Mouse (Mus musculus): ENCODE measurements around the gene Bcl9l.

The Bcl9l gene

DNA sequence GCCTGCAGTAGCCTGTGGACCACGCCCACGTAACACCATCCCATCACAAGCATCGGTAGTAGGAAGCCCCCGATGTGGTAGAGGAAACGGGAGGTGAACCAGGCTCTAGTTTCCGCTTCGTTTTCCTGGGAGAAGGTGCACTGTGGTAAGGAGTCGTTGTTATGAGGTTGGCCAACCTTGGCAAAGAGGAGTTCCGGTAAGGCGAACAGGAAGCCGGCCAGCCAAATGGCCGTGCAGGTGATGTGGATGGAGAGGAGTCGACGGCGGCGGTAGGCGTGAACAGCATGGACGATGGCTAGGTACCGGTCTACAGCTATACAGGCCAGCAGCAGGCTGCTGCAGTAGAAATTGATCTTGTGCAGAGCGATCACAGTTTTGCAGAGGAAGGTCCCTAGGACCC lies 31.0 kb downstream of the Bcl9l start:
- DNase-seq, result no peak

- DNase-seq, result no peak
Observed at GRCm38 (mm10) chr9:44514147-44514546, 31.5 kb downstream of the Bcl9l start.

DNA sequence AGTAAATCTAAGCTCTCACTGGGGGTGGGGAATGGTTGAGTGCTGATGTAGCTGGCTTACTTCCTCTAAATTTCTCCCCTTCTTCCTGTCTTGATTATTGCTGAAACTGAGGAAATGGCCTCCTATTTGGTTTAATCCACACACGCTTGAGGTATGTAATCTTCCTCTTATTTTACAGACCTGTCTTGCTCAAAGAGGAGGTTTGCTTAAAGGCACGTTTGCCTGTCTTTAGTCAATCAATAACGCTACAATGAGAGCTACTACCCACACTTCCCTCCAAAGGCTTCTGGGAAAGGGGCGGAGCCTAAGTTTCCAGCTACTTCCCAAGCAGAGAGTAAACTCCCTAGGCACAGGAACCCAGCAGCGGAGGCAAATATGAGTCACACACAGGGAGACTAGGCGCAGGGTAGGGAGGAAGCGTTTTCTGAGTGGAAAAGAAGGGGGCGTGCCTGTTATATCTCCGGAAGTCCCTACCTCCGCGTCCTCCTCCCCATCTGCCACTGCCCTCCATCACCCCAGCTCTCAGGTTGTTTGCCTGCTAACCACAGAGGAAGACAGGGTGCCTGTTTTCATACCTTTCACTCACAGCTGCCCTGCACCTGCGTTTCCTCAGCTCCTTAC lies 32.6 kb downstream of the Bcl9l start:
- no peak for DNase-seq

GRCm38 (mm10) chr9:44515891-44516290 lies 33.3 kb downstream of the Bcl9l start:
- no peak for DNase-seq

DNA sequence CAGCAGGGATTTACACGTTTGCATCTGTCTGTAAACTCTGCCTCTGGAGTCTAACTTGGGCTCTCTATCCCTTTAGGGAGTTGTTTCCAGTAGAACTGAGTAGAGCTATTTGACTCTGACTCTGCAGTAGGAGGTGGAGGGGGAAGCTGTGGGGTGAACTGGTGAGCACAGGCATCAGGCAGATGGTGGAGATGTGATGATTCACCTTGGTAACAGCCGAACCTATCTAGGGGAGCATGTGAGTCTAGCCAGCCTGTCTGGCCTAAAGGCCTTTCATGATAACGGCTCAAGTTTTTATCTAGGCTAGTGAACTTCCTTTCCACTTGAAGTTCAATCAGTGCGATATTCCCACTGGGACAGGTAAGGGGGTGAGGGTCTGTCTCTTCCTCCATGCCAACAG lies 34.7 kb downstream of the Bcl9l start:
- DNase-seq, result no peak

DNA sequence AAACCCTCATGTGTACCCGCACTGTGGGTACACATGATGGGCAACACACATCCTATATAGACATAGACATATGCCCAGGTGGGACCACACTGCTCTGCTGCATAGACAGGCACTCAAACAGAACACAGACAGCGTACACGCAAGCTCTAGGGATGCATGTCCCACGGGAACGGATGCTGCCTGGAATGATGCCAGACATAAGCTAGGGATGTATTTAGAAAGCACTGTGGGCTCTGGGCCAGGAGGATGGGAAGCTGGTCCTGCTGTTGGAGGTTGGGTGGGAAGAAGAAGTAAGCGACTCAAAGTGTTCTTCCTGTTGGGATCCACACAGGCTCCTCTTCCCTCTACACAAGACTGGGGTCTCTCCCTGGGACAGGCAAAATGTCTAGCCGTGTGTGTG lies 35.4 kb downstream of the Bcl9l start:
- no peak for DNase-seq

- no peak for DNase-seq
Observed at GRCm38 (mm10) chr9:44521927-44522326, 39.3 kb downstream of the Bcl9l start.

DNA sequence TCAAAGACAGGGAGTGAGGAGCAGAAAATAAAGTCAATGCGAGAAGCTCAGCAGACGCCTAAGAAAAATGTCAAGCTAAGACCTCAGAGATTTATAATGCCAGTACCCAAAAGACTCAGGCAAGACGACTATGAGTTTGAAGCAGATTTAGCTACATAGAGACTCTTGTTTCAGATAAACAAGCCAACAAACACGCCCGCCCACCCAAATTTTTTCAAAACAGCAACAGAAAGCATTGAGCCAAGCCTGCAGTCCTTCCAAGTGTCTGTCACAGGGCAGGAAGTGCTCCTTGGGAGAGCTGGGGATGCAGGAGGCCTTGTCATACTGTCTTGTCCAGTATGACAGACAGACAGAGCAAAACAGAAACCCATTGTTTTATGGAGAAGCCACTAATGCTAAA lies 41.1 kb downstream of the Bcl9l start:
- DNase-seq, result no peak

DNA sequence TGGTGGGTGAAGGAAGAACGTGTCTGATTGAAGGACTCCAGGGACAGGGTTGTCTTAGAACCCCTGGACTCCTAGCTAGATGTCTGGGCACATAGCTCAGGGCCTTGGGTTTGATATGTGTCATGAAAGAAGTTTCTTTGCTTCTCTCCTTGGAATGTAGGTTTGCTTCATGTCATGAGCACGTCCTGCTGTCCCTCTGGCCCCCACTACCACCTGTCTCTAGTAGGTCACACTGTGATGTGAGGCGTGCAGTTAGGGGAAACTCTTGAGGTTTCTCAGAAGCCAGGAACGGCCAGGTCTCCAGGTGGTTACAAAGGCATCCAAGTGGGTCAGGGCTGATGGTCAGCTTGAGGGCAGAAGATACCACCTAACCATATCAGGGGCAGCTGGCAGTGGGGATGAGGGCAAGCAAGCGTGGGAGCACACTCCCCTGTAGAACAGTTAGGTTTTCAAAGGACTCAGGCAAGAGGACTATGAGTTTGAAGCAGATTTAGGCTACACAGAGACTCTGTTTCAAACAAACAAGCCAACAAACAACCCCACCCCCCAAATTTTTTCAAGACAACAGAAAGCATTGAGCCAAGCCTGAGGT lies 41.7 kb downstream of the Bcl9l start:
- DNase-seq, result no peak

- DNase-seq, result no peak
Observed at GRCm38 (mm10) chr9:44525001-44525400, 42.4 kb downstream of the Bcl9l start.

DNA sequence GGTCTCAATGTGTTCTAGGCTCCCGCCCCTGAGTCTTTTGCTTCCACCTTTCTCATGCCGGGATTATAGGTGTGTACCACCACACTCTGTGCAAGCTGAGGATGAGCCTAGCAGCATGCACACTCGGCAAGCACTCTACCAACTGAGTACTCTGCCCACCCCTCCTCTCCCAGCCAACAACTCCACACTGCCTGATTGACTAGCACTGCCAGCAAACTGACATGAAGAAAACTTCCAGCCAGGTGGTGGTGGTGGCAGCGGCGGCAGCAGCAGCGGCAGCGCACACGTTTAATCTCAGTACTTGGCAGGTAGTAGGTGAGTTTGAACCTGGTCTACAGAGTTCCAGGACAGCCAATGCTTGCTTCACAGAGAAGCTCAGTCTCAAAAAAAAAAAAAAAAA lies 43.0 kb downstream of the Bcl9l start:
- no peak for DNase-seq

DNA sequence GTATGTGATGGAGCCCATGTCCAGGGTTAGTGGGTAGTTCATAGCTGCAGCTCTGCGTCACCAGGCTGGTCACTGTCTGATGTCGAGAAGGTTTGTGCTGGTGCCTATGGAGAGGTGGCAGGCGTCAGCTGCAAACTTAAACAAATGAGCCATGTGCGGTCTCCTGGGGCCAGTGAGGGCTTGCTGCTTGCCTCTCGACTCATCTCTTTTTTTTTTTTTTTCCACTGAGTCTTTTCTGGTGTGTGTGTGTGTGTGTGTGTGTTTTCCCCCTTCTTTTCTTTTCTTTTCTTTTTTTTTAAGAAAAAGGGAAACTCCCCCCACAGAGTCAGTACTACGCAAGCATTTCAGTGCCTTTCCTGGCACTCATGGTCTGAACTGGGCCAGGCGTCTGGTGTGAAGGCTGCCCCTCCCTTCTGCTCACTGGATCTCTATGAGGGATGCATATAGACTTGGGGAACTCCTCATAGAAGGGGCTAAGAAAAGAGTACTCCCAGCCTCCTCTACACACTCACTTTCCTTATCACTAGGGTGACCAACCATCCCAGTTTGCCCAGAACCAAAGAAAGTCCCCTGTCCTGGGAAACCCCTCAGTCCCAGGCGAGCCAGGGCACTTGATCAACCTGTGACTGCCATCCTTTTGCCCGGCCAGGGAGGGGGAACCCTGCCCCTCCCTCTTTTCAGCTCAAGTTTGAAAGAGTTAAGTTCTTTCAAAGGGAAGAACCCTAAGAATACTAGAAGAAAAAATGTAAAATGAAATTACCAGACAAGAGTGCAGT lies 43.9 kb downstream of the Bcl9l start:
- DNase-seq, result no peak

DNA sequence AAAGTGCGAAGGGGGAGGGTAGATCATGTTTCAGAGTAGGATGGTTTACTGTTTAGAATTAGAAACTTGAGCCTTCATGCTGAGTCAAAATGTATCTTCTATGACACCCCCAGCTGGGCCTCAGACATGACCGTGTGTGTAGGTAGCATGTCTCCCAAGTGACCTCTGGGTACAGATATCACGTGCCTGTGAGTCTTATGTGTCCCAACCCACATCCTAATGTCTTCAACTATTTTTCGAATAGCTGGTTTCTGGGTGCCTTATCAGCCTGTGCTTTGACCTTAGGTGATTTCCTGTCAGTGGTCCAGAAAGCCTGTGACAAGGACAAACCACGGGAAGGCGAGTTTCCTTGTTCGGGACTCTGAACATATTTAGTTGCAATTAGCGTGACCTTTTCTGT lies 45.7 kb downstream of the Bcl9l start:
- DNase-seq, result no peak

DNA sequence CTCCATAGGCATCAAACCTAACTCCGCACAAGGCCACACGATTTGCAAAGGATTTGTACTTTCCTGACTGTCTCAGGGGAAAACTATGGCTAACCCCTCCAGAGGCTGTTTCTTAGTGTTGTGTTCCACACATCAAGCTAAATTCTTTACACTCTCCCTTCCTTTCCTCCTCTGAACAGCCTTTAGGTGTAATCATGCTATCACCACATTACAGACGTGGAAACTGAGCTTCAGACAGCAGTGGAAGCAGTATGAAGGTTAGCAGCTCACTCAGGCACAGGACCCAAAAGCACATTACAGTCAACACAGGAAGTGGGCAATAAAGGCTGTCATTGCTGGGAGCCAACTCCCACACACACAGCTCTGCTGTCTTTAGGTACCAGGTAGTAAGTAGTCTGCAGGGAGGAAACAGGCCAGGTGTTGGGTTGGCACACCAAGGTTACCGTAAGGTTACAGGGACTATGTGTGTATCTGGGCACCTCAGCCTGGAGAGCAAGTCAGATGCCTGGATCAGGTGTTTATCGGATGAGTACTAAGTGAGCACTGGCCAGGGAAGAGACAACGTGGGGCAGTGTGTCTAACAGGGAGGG lies 50.5 kb downstream of the Bcl9l start:
- DNase-seq, result no peak

GRCm38 (mm10) chr9:44537625-44538301 lies 55.1 kb downstream of the Bcl9l start:
- no peak for DNase-seq

GRCm38 (mm10) chr9:44539816-44540421 lies 57.3 kb downstream of the Bcl9l start:
- DNase-seq, result no peak

GRCm38 (mm10) chr9:44540676-44541075 lies 58.1 kb downstream of the Bcl9l start:
- DNase-seq, result no peak

- no peak for DNase-seq
Observed at GRCm38 (mm10) chr9:44542364-44542763, 59.7 kb downstream of the Bcl9l start.

GRCm38 (mm10) chr9:44544986-44545385 lies 62.4 kb downstream of the Bcl9l start:
- DNase-seq, result no peak

GRCm38 (mm10) chr9:44548412-44549152 lies 66.0 kb downstream of the Bcl9l start:
- no peak for DNase-seq

- no peak for DNase-seq
Observed at GRCm38 (mm10) chr9:44551138-44551537, 68.5 kb downstream of the Bcl9l start.

DNA sequence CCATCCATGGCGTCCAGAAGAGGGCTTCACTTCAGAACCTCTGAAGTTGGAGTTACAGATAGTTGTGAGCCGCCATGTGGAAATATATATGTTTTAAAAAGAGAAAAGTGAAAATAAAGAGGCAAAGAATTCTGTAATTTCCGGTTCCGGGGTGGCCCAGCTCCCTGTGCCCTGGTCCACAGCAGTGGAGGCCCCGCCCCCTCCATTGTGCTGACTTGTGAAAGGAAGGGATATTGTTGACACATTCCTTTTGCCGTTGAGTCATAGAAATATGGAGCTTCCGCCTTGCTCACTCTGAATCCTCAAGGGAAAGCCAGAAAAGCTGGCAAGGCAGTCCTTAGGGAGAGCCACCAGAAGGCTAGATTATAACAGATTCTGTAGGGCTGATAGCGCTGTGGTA lies 69.5 kb downstream of the Bcl9l start:
- no peak for DNase-seq

Measured in right cerebral cortex, postnatal 25 days (tissue).